Mouse (Mus musculus) CH12.LX (cell line): Measurements from ENCODE around the gene Pde4b. TPM values are rescaled to one million over a fixed set of nuclear protein-coding genes. Genes with fewer than 3 reads are reported as not detected.

Source experiments
- DNase-seq: peaks from one replicate; pipeline ENCODE4 v3.0.0-alpha.2; 2013; ENCODE audit errors: extremely low read depth
- H3K27ac ChIP-seq: 2 replicates; pipeline ENCODE4 v1.5.1; 2012; ENCODE audit warnings: low read depth, mild to moderate bottlenecking, control low read depth, moderate library complexity; ENCODE audit not compliant: insufficient read depth
- H3K27me3 ChIP-seq: replicated peaks from 2 replicates; pipeline ENCODE3; 2012; ENCODE audit warnings: inconsistent platforms
- H3K36me3 ChIP-seq, 2 experiments: replicated peaks in 1 of 2; 2 replicates each; pipeline versions ENCODE3 to v1.6.1; 2012; ENCODE audit warnings: inconsistent platforms in 1 of 2, low read length in 1 of 2, mild to moderate bottlenecking in 1 of 2, mixed read lengths in 1 of 2, moderate library complexity in 1 of 2; ENCODE audit not compliant: control insufficient read depth in 1 of 2, insufficient read depth in 1 of 2
- H3K4me1 ChIP-seq, 2 experiments: 2 replicates each; pipeline ENCODE4 v1.6.1; 2012; ENCODE audit warnings: inconsistent platforms in 1 of 2, moderate library complexity in 1 of 2; ENCODE audit not compliant: insufficient read depth in 2 of 2, control insufficient read depth in 1 of 2
- H3K4me2 ChIP-seq: 2 replicates; pipeline ENCODE4 v1.6.1; 2012; ENCODE audit warnings: low read depth, mild to moderate bottlenecking, control low read depth; ENCODE audit not compliant: poor library complexity, insufficient read depth, severe bottlenecking
- H3K4me3 ChIP-seq, 3 experiments: fragments of 150-350 bp in 1 of 3; sonication (generic) in 1 of 3; replicated peaks in 1 of 3; 2 replicates each; pipeline versions ENCODE3 to v1.5.1; 2011 to 2012; ENCODE audit warnings: low read depth in 2 of 3, low read length in 2 of 3, mild to moderate bottlenecking in 2 of 3, moderate library complexity in 2 of 3, control low read depth in 1 of 3, improper control_type of control experiment in 1 of 3, inconsistent platforms in 1 of 3, mixed read lengths in 1 of 3; ENCODE audit not compliant: poor library complexity in 1 of 3
- H3K79me2 ChIP-seq: replicated peaks from 2 replicates; pipeline ENCODE4 v1.6.1; 2012; ENCODE audit warnings: mild to moderate bottlenecking, moderate library complexity; ENCODE audit not compliant: control insufficient read depth, poor library complexity, insufficient read depth, severe bottlenecking; ENCODE audit errors: extremely low read depth
- H3K9ac ChIP-seq: 2 replicates; pipeline ENCODE4 v1.6.1; 2012; ENCODE audit warnings: low read depth, mild to moderate bottlenecking, control low read depth, moderate library complexity; ENCODE audit not compliant: insufficient read depth
- H3K9me3 ChIP-seq: replicated peaks from 2 replicates; pipeline ENCODE3; 2012; ENCODE audit warnings: low read length, inconsistent platforms, mixed read lengths
- BHLHE40 ChIP-seq: IDR thresholded peaks from 2 replicates; pipeline ENCODE4 v1.6.1; 2011; ENCODE audit warnings: mild to moderate bottlenecking, low read depth, low read length, improper control_type of control experiment
- CHD2 ChIP-seq: IDR thresholded peaks from 2 replicates; pipeline ENCODE4 v1.6.1; 2011; ENCODE audit warnings: low read length, improper control_type of control experiment
- ETS1 ChIP-seq: conservative IDR thresholded peaks from 2 replicates; pipeline ENCODE4 v1.6.1; 2012; ENCODE audit warnings: low read depth, mild to moderate bottlenecking, inconsistent platforms, low read length, improper control_type of control experiment, moderate library complexity
- MAFK ChIP-seq: IDR thresholded peaks from 2 replicates; pipeline ENCODE4 v1.6.1; 2011; ENCODE audit warnings: low read length, improper control_type of control experiment; ENCODE audit not compliant: insufficient replicate concordance
- MXI1 ChIP-seq: IDR thresholded peaks from 2 replicates; pipeline ENCODE4 v1.6.1; 2011; ENCODE audit warnings: mild to moderate bottlenecking, low read depth, low read length, improper control_type of control experiment
- ZKSCAN1 ChIP-seq: IDR thresholded peaks from 2 replicates; pipeline ENCODE4 v1.6.1; 2012; ENCODE audit warnings: low read depth, inconsistent platforms, low read length, improper control_type of control experiment, borderline replicate concordance
- dilution Hi-C: fragments of 300-500 bp; cut with MboI; formaldehyde crosslinking; loops from 2 replicates; pipeline ENCODE4 v1.14.3; 2020; ENCODE audit warnings: low sequenced_read_pairs; ENCODE audit not compliant: extremely low pct_unique_long_range_greater_than_20kb, extremely low pct_ligation_motif_present
- in situ Hi-C: fragments of 300-500 bp; cut with MboI; formaldehyde crosslinking; loops from 3 replicates; pipeline ENCODE4 v1.14.3; 2019; ENCODE audit warnings: low sequenced_read_pairs, low pct_ligation_motif_present, low pct_unique_long_range_greater_than_20kb, mixed read lengths
- polyA plus RNA-seq: library from polyadenylated mRNA; unstranded; fragments of >175 nt; gene quantifications from 2 replicates; pipeline ENCODE4 v1.2.1, GENCODE M21; 2012; ENCODE audit warnings: low read depth; ENCODE audit not compliant: insufficient read length
- total RNA-seq, 2 experiments: library from RNA; depleted of rRNA; stranded (reverse); fragments of 300-350 nt in 1 of 2; fragments of >200 nt in 1 of 2; gene quantifications; 2 replicates each; pipeline ENCODE4 v1.2.3; 2012 to 2014

Pde4b gene
- total and polyA plus RNA-seq, 3 experiments, result 9.6 to 24.2 (median 21.8) TPM

- peaks cover 34 to 93% of the 10 kb centered on the region in 2 experiments for H3K4me1 ChIP-seq
- H3K4me3 ChIP-seq, result no peak overlapping the region
- peaks cover 13 to 53% of the 10 kb centered on the region in 2 experiments for H3K36me3 ChIP-seq
- in situ Hi-C loops, result no loop called here
- peaks cover 86% of the 10 kb centered on the region for H3K79me2 ChIP-seq
- dilution Hi-C loops, result no loop called here
- no peaks in the 10 kb centered on the region for H3K9me3 ChIP-seq
- H3K4me2 ChIP-seq, result peak overlapping the region; percentile 12
- H3K27me3 ChIP-seq, result no peaks in the 10 kb centered on the region
- no peak overlapping the region; the same call in 1 of the 2 replicates for H3K27ac ChIP-seq
- no peak for DNase-seq
- no peak for TF ChIP-seq BHLHE40
- TF ChIP-seq CHD2, result peak; percentile 47; the same call in 1 of the 2 replicates
- 0 out of 2 replicates have a peak overlapping the region, but pooled peaks have one; percentile 25 for H3K9ac ChIP-seq
Observed at GRCm38 (mm10) chr4:102584601-102585265, 497.4 kb downstream of the Pde4b start.

- no peak for DNase-seq
- H3K79me2 ChIP-seq, result peaks cover 85% of the 10 kb centered on the region
- H3K9me3 ChIP-seq, result no peaks in the 10 kb centered on the region
- no peak overlapping the region for H3K27ac ChIP-seq
- H3K4me1 ChIP-seq, result peaks cover 34 to 91% of the 10 kb centered on the region in 2 experiments
- dilution Hi-C loops, result no loop called here
- H3K27me3 ChIP-seq, result no peaks in the 10 kb centered on the region
- in situ Hi-C loops, result no loop called here
- no peak overlapping the region for H3K4me3 ChIP-seq
- peak overlapping the region; percentile 62; the same call in 1 of the 2 replicates for H3K4me2 ChIP-seq
- no peak overlapping the region for H3K9ac ChIP-seq
- TF ChIP-seq ETS1, result peak; percentile 11; the same call in 1 of the 2 replicates
- no peak for TF ChIP-seq MXI1
- TF ChIP-seq, all 38 proteins: peak for 1
- peaks cover 9 to 51% of the 10 kb centered on the region in 2 experiments for H3K36me3 ChIP-seq
Observed at GRCm38 (mm10) chr4:102585541-102585940, 498.2 kb downstream of the Pde4b start.

GRCm38 (mm10) chr4:102586787-102587186 lies 499.4 kb downstream of the Pde4b start:
- Histone ChIP-seq H3K36me3 (peaks cover 10 to 52% of the 10 kb centered on the region in 2 experiments), H3K9me3 (no peaks in the 10 kb centered on the region)

More at GRCm38 (mm10) chr4:102586787-102587186, 499.4 kb downstream of the Pde4b start:
- DNase-seq, result no peak
- Histone ChIP-seq H3K9ac (peak overlapping the region; percentile 39; the same call in 1 of the 2 replicates), H3K27ac (peak overlapping the region; percentile 56), H3K27me3 (no peaks in the 10 kb centered on the region), H3K79me2 (peaks cover 86% of the 10 kb centered on the region), H3K4me2 (peak overlapping the region; percentile 50), H3K4me3 (no peak overlapping the region), H3K4me1 (peaks cover 30 to 94% of the 10 kb centered on the region in 2 experiments)
- in situ Hi-C loops, result no loop called here
- dilution Hi-C loops, result no loop called here
- peak; percentile 72; the same call in 1 of the 2 replicates for TF ChIP-seq MAFK
- TF ChIP-seq ZKSCAN1, result no peak
